Mouse (Mus musculus): ENCODE measurements around the gene Rnf212b. TPM values are rescaled to one million over a fixed set of nuclear protein-coding genes. Genes with fewer than 3 reads are reported as not detected.

Rnf212b gene
- total RNA-seq, 2 experiments from 2014 or later, result 3.0 to 4.1 TPM

DNA sequence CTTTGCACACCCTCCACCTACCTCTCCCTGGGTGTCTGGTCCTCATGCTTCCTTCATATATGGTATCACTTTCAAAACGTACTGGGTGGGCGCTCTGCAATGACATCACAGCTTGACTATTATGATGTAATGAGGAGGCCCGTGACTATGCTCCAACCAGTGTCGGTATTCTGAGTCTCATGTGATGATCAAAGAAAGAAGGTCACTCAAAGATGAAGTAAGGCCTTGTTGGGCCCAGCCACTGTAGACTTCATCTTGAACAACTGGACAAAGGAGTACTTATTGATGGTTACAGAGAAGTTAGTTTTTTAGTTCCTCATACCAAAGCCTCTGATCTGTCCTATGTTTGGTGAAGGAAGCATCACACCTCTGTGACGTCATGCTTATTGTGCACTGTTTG is 56.9 kb downstream of the Rnf212b start, which contains the start of gene Homez:
Gene Homez, minus strand, starts transcription at position 101 of the 400 bp plus-strand sequence.
- no peak for DNase-seq (ENCODE audit: low spot score)

DNA sequence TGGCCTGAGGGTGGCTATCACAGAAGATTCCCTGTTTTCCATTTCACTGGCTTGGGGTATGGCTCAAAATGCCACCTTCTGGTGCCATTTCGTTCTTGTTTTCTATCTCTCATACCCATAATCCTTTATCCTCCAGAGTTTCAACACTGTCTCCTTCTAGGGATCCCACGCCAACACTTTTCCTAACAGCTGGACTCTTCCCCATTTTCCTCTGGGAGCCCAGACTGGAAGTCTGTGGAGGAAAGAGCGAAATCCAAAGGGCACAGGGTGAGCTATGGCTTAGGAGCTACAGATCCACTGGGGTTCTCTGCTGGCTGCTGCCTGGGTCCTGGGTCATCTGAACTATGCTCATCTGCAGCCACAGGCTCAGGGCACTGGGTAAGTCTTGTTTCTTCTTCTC is 60.2 kb downstream of the Rnf212b start:
- no peak for DNase-seq (ENCODE audit: low spot score)

DNA sequence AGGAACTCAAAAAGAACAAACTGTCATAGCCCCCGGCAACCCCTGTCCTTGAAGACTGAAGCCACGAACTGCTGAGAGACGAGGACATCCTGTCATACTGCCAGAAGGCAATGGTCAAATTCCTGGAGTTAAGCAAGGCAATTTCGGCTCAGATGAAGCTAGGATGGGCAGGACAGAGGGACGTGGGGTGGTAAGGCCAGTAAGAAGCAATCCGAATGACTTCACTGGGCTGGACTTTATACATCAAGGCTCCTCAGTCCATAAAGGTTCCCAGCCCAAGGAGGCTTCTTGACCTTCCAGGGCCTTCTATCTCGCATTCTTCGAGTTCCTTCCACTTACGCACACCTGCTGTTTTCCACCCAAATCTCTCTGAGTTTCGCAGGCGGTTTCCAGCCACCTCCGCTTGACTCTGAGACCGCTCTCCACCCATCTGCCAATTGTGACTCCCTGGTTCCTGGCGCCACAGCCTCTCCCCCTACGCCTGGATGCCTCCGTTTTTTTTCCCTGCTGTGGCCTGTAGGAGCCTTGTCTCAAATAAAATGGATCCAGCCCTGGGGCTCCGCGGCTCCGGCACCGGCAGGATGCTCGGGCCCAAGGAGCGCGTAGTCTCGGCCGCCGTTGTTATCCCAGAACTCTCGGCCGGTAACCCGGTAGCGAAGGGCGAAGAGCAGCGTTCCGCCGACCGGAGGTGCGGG is 62.0 kb downstream of the Rnf212b start:
- no peak for DNase-seq (ENCODE audit: low spot score)

DNA sequence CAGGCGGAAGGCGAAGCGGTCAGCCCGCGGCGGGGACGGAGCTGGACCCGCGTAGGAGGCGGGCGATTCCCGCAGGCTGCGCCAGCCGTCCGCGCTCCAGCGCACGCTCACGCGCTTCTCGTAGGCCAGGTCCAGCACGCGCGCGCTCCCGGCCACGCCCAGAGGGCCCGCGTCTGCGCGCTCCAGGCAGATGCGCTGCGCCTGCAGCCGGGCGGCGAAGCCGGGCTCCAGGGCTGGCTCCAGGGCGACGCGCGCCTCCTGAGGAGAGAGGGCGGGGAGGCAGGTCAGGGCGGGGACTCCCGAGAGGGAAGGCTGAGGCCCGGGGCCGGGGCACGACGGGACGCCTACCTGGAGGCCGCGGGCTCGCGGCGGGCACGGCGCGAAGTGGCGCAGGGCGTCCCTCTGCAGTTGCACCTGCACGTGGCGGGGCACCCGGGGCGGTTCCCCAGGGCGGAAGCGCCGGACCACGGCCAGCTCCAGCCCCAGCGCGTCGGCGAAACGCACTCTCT is 62.7 kb downstream of the Rnf212b start:
- DNase-seq (ENCODE audit: low spot score), result peak; percentile 86

DNA sequence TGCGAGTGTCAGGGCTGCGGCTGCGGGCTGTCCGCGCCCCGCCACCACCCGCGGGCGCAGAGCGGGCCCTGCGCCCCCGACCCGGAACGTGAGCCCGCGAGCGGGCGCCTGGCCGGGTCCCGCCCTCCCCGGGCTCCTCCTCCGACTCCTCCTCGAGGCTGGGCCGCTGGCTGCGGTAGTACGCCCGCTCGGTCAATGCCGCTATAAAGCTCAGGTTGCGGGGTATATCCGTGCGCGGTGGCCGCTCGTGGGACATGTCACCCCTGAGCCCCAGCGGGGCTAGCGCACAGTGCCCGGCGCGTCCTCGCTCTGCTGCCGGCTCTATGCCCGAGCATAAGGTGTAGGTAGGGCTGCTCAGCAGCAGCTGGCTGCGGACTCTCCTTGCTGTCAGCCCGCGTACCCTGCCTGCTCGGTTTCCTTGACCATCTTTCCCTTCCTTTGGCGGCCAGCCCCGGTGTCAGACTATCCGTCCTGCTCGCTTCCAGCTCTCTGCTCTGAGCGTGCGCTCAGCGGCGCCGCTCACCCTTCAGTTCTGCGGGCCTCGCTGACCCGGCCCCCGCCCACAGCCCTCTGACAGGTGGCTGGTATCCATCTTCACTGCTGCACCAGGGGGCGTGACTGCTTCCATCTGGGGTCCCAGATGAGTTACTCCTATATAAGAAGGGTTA is 63.2 kb downstream of the Rnf212b start, which contains the start of gene Ppp1r3e:
Gene Ppp1r3e, minus strand, starts transcription at position 503 of the 668 bp plus-strand sequence.
- DNase-seq (ENCODE audit: low spot score), result peak; percentile 60

DNA sequence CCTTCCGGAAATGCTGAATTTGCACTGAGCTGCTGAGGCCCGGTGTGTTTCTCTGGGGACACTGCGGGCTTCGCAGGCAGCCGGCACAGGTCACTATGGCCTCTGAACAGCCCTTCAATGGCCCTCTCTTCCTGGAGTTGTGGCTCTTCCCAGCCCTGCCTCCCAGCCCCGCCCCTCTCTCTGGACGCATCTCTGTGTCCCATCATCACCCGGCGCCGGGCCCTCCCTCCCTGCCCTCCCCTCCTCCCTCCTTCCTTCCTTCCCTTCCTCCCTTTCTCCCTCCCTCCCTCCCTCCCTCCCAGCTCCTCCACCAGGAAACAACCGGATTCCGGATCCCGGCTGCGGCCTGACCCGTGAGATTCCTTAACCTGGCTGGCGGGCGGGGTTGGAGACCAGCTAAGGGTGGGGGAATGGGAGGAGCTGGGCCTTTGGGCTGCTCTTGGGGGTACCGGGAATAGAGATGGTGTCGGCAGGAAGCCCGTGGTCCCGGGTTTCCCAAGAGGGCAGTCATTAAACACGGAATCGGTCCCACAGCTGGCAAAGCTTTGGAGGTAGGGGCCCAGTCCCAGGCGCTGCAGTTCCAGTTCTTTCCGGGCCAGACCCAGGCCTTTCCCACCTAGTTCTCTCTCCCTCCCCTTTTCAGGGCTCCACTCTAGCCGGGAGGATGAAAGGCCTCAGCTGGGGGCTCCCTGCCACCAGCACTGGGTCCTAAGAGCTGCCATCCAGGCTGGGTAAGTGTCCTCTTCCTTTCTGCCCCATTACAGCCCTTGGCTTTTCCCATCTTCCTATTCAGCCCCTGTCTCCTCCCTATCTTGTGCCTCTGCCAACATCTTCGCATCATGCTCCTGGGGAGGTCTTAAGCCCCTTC is 69.4 kb downstream of the Rnf212b start, which contains the start of the genes Bcl2l2 and Gm20521:
Gene Bcl2l2, plus strand, starts transcription at position 224 of the 868 bp plus-strand sequence.
Gene Gm20521, plus strand, starts transcription at position 288 of the 868 bp plus-strand sequence.
- DNase-seq (ENCODE audit: low spot score), result peak; percentile 83

DNA sequence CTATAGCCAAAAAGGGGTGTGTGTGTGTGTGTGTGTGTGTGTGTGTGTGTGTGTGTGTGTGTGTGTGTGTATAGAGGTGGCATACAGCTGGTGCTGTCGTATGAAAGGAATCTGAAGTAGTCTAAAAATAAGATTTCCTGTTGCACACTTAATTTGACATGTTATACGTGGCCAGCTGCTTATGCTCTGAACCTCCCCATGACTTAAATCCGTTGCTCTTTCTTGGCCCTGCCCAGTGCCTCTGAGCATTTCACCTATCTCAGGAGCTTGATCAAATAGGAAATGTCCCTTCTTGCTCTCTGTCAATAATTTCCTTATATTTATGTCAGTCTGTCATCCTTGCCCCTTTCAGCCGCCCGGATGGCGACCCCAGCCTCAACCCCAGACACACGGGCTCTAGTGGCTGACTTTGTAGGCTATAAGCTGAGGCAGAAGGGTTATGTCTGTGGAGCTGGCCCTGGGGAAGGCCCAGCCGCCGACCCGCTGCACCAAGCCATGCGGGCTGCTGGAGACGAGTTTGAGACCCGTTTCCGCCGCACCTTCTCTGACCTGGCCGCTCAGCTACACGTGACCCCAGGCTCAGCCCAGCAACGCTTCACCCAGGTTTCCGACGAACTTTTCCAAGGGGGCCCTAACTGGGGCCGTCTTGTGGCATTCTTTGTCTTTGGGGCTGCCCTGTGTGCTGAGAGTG is 70.2 kb downstream of the Rnf212b start:
- DNase-seq (ENCODE audit: low spot score), result no peak

DNA sequence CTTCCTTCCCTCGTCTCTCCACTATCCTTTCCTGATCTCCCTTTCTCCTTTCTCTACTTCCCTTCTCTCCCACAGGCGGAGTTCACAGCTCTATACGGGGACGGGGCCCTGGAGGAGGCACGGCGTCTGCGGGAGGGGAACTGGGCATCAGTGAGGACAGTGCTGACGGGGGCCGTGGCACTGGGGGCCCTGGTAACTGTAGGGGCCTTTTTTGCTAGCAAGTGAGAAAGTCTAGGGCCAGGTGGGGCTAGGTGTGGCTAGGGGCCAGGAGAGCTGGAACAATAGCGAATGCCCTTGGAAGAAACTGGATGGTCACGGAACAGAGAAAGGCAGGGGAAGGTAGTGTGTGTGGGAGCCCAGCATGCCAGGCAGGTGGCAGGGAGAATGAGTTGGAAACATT is 71.4 kb downstream of the Rnf212b start:
- no peak for DNase-seq (ENCODE audit: low spot score)

DNA sequence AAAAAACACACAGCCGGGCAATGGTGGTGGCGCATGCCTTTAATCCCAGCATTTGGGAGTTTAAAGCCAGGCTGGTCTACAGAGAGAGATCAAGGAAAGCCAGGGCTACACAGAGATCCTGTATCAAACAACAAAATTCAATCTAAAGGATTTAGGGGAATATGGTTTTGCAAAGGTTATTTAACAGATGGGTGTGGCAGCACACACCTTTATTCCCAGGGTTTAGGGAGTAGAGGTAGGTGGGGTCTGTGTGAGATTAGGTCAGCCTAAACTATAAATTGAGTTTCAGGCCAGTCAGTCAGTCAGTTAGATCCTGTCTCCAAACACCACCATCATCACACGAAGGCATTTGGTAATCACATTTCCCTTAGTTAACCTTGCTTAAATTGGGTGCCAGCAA is 78.3 kb downstream of the Rnf212b start, which contains the start of gene Pabpn1:
Gene Pabpn1, plus strand, starts transcription at position 301 of the 400 bp plus-strand sequence.
- DNase-seq (ENCODE audit: low spot score), result no peak

DNA sequence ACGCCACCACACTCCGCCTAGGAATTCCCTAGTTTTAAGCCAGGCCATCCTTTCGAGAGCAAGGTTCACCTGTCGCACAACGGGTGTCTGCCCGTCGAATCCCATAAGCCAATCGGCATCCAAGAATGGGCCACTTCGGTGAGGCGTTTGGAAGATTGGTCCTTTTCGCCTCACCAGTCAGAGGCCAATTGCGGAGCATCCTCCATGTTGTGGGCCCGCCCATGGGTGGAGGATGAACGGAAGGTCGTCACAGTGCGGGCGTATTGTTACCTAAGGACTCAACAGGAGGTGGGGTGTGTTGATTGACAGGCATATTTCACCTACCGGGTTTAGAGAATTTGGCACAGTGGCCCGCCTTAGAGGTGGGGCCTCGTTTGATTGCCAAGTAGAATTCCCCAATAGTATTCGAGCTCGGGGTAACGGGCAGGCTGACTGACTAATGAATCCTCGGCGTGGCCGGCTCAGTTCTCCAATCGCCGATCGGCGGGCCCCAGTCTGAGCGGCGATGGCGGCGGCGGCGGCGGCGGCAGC is 79.8 kb downstream of the Rnf212b start:
- DNase-seq (ENCODE audit: low spot score), result peak; percentile 99

DNA sequence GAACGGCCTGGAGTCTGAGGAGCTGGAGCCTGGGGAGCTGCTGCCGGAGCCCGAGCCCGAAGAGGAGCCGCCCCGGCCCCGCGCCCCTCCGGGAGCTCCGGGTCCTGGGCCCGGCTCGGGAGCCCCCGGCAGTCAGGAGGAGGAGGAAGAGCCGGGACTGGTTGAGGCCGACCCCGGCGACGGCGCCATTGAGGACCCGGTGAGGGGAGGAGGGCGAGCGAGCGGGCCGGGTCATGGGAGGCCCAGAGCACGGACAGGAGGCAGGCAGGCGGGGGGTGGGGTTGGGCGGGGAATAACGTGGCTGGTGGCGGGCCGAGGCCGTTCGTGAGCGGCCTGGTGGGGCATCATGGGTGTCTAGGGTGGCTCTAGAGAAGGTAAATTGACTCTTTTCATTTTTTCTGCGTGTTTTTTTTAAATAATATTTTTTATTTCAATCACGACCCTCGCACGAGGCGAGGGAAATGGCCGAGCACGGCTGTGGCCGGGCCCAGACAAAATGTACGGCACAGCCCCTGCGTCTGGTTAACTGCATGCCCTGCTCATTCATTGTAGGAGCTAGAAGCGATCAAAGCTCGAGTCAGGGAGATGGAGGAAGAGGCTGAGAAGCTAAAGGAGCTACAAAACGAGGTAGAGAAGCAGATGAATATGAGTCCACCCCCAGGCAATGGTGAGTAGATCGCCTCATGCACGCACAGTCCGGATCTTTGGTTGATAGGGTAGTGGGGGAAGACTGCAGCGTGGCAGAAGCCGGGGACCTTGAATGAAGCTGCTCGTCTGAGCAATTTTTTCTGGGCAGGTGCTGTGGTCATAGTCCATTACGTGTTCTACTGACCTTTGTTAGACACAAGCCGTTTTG is 80.6 kb downstream of the Rnf212b start:
- peak; percentile 58 for DNase-seq (ENCODE audit: low spot score)

DNA sequence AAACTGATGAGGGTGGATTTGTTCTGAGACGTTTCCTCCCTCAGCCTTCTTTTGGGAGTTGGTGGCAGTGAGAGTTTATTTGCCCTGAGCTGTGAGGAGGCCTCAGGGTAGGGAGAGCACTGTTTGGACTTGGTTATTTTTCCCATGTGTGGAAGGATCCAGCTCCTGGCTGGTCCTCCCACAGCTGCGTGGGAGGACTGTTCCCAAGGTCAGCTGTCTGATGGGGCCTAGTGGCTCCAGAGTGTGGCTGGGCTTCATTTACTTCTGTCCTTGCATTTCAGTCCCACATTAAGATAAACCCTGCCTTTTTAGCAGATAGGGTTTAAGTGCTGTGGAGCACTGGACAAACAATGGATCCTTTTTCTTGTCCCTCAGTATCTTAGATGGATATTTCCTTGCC is 83.5 kb downstream of the Rnf212b start:
- DNase-seq (ENCODE audit: low spot score), result no peak

DNA sequence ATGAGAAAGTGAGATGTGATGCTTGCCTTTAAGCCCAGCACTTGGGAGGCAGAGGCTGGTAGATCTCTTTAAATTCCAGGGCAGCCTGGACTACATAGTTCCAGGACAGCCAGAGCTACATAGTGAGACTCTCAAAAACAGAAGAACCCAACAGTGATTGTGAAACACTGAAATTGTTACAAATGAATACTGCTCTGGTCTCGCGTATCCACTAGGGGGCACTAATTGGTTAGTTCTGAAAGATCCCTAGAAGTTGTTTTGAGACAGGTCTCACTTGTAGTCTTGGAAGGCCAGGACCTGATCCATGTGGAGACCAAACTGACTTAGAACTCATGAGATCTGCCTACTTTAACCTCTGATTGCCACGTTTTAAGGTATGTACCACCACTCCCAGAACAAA is 86.4 kb downstream of the Rnf212b start:
- peak; percentile 79 for DNase-seq (ENCODE audit: low spot score)

DNA sequence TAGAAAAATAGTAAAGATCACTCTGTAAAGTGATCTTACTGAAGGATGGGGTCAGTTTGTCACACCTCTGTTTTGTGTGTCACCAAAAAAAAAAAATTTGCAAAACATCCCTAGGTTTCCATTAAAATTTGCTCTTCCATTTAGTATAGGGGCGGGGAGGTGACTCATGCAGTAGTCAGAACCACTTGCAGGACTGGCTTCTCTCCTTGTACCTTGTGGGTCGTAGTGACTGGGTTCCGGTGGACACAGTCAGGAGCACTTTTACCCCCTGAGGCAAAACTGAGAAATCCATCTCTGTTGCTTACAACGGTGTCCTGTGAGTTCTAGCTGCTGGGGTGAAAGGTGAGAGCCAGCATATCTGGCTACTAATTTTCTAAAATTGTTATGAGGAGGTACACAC is 89.7 kb downstream of the Rnf212b start:
- DNase-seq (ENCODE audit: low spot score), result no peak

Other genes with a start within 250 kb of the Rnf212b start
- 1 to 10 TPM in 1 of 2 experiments, under 1 TPM in 1; 0.91 to 1.6 TPM for gene Ajuba, start 236.6 kb upstream of the Rnf212b start, total RNA-seq (2021)
- 1 to 10 TPM; 2.6 to 3.9 TPM for gene 4931414P19Rik, start 208.1 kb upstream of the Rnf212b start, total RNA-seq (2021)
- gene Psmb5, start 196.1 kb upstream of the Rnf212b start, total RNA-seq (2021), result 100 to 1,000 TPM; 162 to 169 TPM
- gene Psmb11, start 192.7 kb upstream of the Rnf212b start, total RNA-seq (2021), result not detected
- not detected for gene Gm17606, start 173.2 kb upstream of the Rnf212b start, total RNA-seq (2021)
- gene Cdh24, start 172.8 kb upstream of the Rnf212b start, total RNA-seq (2021), result under 1 TPM; 0.07 to 0.11 TPM
- 10 to 100 TPM in 1 of 2 experiments, 1 to 10 TPM in 1; 7.8 to 10.6 TPM for gene 1700123O20Rik, start 127.9 kb upstream of the Rnf212b start, total RNA-seq (2021)
- 10 to 100 TPM; 62.6 to 72.6 TPM for gene Acin1, start 127.2 kb upstream of the Rnf212b start, total RNA-seq (2021)
- gene Gm29776, start 115.3 kb upstream of the Rnf212b start, total RNA-seq (2021), result not detected
- gene Cebpe, start 102.0 kb upstream of the Rnf212b start, total RNA-seq (2021), result not detected
- 10 to 100 TPM; 10.7 to 24.4 TPM for gene Slc7a8, start 32.2 kb upstream of the Rnf212b start, total RNA-seq (2021)
- gene Homez, start 56.8 kb downstream of the Rnf212b start, total RNA-seq (2021), result 1 to 10 TPM; 4.3 to 5.1 TPM
- 1 to 10 TPM; 2.4 to 4.5 TPM for gene Ppp1r3e, start 63.4 kb downstream of the Rnf212b start, total RNA-seq (2021)
- 10 to 100 TPM; 22.3 to 27.3 TPM for gene Bcl2l2, start 69.2 kb downstream of the Rnf212b start, total RNA-seq (2021)
- gene Gm20521, start 69.3 kb downstream of the Rnf212b start, total RNA-seq (2021), result 1 to 10 TPM; 2.9 to 3.0 TPM
- gene Pabpn1, start 78.4 kb downstream of the Rnf212b start, total RNA-seq (2021), result 10 to 100 TPM; 46.1 to 51.0 TPM
- gene Slc22a17, start 99.0 kb downstream of the Rnf212b start, total RNA-seq (2021), result 1 to 10 TPM; 1.2 to 1.3 TPM
- 1 to 10 TPM in 1 of 2 experiments, under 1 TPM in 1; 0.78 to 1.5 TPM for gene Efs, start 112.0 kb downstream of the Rnf212b start, total RNA-seq (2021)
- gene Il25, start 118.6 kb downstream of the Rnf212b start, total RNA-seq (2021), result not detected
- gene Cmtm5, start 122.1 kb downstream of the Rnf212b start, total RNA-seq (2021), result under 1 TPM in 1 of 2 experiments, not detected in 1; 0.50 TPM
- gene Myh6, start 152.8 kb downstream of the Rnf212b start, total RNA-seq (2021), result 100 to 1,000 TPM; 174 to 189 TPM
- gene Gm17428, start 162.8 kb downstream of the Rnf212b start, total RNA-seq (2021), result not detected
- gene Myh7, start 180.5 kb downstream of the Rnf212b start, total RNA-seq (2021), result 100 to 1,000 TPM; 739 to 933 TPM
- 10 to 100 TPM; 18.4 to 19.0 TPM for gene Ngdn, start 201.3 kb downstream of the Rnf212b start, total RNA-seq (2021)

Measured in gastrocnemius, adult 18-20 months (tissue).